Mouse (Mus musculus) intestine, embryonic 14.5 days (tissue): ENCODE data around the gene Map3k14. TPM values are rescaled to one million over a fixed set of nuclear protein-coding genes. Genes with fewer than 3 reads are reported as not detected.

Experiments used
- ATAC-seq: fragments of 200-750 bp; cut with Nextera tagmentation; replicated peaks from 2 replicates; pipeline ENCODE4 v1.8.0; 2017; ENCODE audit warnings: low read depth, moderate number of reproducible peaks, moderate TSS enrichment, moderate library complexity; ENCODE audit not compliant: low FRiP score, low TSS enrichment
- DNase-seq: peaks from one replicate; pipeline ENCODE4 v3.0.0-alpha.2; 2018; ENCODE audit warnings: low spot score
- H3K27ac ChIP-seq: fragments of 300-500 bp; sonication (generic); 2 replicates; pipeline ENCODE4 v1.5.1; 2014; ENCODE audit warnings: low read depth, mild to moderate bottlenecking, control low read depth
- H3K27me3 ChIP-seq: fragments of 300-500 bp; sonication (generic); replicated peaks from 2 replicates; pipeline ENCODE4 v1.6.1; 2014; ENCODE audit warnings: low read length, control low read depth; ENCODE audit not compliant: control insufficient read depth, insufficient read depth
- H3K36me3 ChIP-seq: fragments of 300-500 bp; sonication (generic); 2 replicates; pipeline ENCODE4 v1.6.1; 2014; ENCODE audit warnings: low read length, control low read depth; ENCODE audit not compliant: control insufficient read depth, insufficient read depth
- H3K4me1 ChIP-seq: fragments of 300-500 bp; sonication (generic); replicated peaks from 2 replicates; pipeline ENCODE4 v1.6.1; 2014; ENCODE audit warnings: low read length, control low read depth, mixed read lengths; ENCODE audit not compliant: control insufficient read depth, insufficient read depth
- H3K4me2 ChIP-seq: fragments of 300-500 bp; sonication (generic); 2 replicates; pipeline ENCODE4 v1.6.1; 2014; ENCODE audit warnings: low read length
- H3K4me3 ChIP-seq: fragments of 300-500 bp; sonication (generic); 2 replicates; pipeline ENCODE4 v1.5.1; 2014; ENCODE audit warnings: low read depth, low read length, control low read depth, mixed read lengths
- H3K9ac ChIP-seq: fragments of 300-500 bp; sonication (generic); 2 replicates; pipeline ENCODE4 v1.6.1; 2014; ENCODE audit warnings: mild to moderate bottlenecking, low read length
- H3K9me3 ChIP-seq: fragments of 300-500 bp; sonication (generic); 2 replicates; pipeline ENCODE4 v1.6.1; 2016; ENCODE audit warnings: low read length, control low read depth; ENCODE audit not compliant: control insufficient read depth
- WGBS: fragments of 180-500 bp; shearing (Covaris S2); extraction: QIAGEN DNeasy Blood & Tissue Kit; methylation state at CpG from one replicate; pipeline ENCODE4 v1.1.7; 2014; 5-methylcytosine and 5-hydroxymethylcytosine counted together
- polyA plus RNA-seq: library from polyadenylated mRNA; unstranded; fragments of >200 nt; fragmentation: Nextera tagmentation; extraction: Ambion mirVana; gene quantifications from 2 replicates; pipeline ENCODE4 v1.2.1, GENCODE M21; 2014

Gene Map3k14
- polyA plus RNA-seq, 1 experiment from 2014 or later: 3.7 TPM

DNA sequence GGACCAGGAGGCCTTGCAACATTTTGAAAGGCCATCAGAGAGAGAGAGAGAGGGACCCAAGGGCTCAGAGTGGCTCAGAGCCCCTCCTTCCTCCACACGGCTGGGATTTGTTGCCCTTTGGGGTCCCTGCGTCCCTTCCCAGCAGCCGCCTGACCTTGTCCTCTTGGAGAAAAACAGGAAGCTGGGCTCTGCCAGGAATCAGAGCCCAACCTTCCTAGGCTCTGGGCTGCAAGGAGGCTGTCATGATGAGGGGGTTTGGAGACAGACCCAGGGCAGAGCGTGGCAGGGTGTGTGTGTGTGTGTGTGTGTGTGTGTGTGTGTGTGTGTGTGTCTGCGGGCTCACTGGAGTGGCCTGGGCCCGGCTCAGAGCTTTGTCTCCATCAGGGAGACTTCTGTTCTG, 18.7 kb upstream of the Map3k14 start:
- Histone ChIP-seq H3K36me3 (no peaks in the 10 kb centered on the region), H3K4me3 (no peak overlapping the region), H3K27ac (0 out of 2 replicates have a peak overlapping the region, but pooled peaks have one; percentile 14), H3K9ac (no peak overlapping the region), H3K27me3 (no peaks in the 10 kb centered on the region), H3K4me1 (0 out of 2 replicates have a peak, but pooled peaks cover 8% of the 10 kb centered on the region), H3K4me2 (no peak overlapping the region), H3K9me3 (no peaks in the 10 kb centered on the region)
- 18% methylated on average over 6 of the region's 6 CpGs for WGBS
- DNase-seq: no peak
- ATAC-seq: no peak

DNA sequence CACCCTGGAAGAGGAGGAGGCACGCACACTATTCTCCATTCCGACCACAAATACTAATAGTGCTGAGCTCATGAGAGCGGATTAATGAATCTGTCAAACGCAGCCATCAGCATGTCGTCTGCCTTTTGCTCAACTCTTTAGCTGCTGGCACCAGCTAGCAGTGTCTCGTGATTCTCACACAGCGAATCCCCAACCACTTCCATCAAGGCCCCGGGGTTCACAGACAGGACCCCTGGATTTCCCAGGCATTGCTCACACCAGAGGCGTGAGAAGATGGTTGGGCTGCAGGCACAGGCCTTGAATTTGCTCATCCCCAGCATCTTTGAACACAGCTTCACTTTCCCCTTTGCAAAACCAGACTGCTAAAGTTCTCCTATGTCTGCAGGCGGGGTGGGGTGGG, 18.0 kb upstream of the Map3k14 start:
- H3K9me3 ChIP-seq: no peaks in the 10 kb centered on the region
- H3K9ac ChIP-seq: no peak overlapping the region
- WGBS: 80% methylated on average over 10 of the region's 10 CpGs
- H3K27me3 ChIP-seq: no peaks in the 10 kb centered on the region
- 0 out of 2 replicates have a peak, but pooled peaks cover 8% of the 10 kb centered on the region for H3K4me1 ChIP-seq
- H3K36me3 ChIP-seq: no peaks in the 10 kb centered on the region
- no peak overlapping the region for H3K4me2 ChIP-seq
- H3K4me3 ChIP-seq: no peak overlapping the region
- H3K27ac ChIP-seq: 0 out of 2 replicates have a peak overlapping the region, but pooled peaks have one; percentile 14
- ATAC-seq: no peak
- DNase-seq: no peak

DNA sequence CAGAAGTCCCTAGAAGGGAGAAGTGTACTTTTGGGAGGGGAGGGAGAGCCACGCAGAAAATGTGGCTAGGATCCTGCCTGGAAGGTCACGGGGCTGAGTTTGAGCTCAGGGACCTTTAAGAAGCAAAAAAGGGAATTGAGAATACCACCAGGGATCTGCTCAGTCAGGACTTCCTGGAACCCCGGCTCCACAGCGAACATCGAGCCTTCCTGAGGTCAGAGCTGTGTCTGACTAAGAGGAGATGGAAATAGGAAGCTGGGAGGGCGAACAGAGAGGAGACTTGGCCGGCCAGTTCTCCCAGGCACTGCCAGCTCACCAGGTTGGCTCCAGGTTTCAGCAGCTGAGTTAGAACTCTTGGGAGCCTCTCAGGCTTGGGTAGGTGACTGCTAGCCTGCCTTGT, 14.5 kb upstream of the Map3k14 start:
- WGBS: 64% methylated on average over 7 of the region's 7 CpGs

DNA sequence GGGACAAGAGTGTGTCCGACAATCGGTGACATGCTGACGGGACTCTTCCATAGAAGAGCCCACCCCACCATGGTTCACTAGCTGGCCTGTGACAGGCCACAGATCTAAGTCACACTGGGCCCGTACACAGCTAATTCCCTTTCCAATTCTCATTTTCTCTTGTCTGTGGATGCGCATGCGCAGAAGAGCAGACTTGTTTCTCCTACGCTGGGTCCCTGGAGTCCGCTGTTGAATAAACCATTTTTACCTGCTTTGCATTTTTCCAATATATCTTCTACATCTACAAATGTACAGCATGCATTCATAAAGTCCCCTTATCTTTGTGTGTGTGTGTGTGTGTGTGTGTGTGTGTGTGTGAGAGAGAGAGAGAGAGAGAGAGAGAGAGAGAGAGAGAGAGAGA, 9.2 kb upstream of the Map3k14 start:
- H3K27ac ChIP-seq: no peak overlapping the region
- H3K4me1 ChIP-seq: no peaks in the 10 kb centered on the region
- H3K27me3 ChIP-seq: no peaks in the 10 kb centered on the region
- H3K4me2 ChIP-seq: no peak overlapping the region
- H3K4me3 ChIP-seq: no peak overlapping the region
- ATAC-seq (no peak), DNase-seq (no peak)
- no peaks in the 10 kb centered on the region for H3K9me3 ChIP-seq
- H3K36me3 ChIP-seq: no peaks in the 10 kb centered on the region
- 96% methylated on average over 8 of the region's 8 CpGs for WGBS
- H3K9ac ChIP-seq: no peak overlapping the region

More for the DNA sequence above, 14.5 kb upstream of the Map3k14 start:
- Histone ChIP-seq H3K27ac (no peak overlapping the region), H3K27me3 (no peaks in the 10 kb centered on the region), H3K4me1 (0 out of 2 replicates have a peak, but pooled peaks cover 8% of the 10 kb centered on the region), H3K4me2 (no peak overlapping the region), H3K9ac (no peak overlapping the region), H3K4me3 (no peak overlapping the region), H3K9me3 (no peaks in the 10 kb centered on the region), H3K36me3 (no peaks in the 10 kb centered on the region)
- DNase-seq: no peak
- no peak for ATAC-seq

DNA sequence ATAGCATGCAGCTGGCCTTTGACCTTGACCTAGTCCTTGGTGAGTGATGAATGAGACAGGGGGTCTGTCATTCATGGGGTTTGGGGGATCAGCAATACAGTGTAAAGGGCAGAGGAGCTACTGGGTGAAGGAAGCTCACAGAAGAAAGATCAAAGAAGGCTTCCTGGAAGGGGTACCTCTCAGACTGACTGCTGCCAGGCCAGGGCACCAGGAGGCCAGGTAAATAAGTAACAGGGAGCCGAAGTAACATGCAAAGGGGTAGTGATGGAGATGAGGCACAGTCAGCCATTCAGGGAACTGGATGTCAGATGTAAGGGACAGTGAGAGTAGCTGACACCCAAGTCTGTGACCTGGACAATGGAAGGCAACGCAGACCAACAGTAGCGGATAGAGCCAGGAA, 5.6 kb upstream of the Map3k14 start:
- Histone ChIP-seq H3K27me3 (no peaks in the 10 kb centered on the region), H3K4me3 (no peak overlapping the region), H3K27ac (no peak overlapping the region), H3K9me3 (no peaks in the 10 kb centered on the region), H3K4me2 (no peak overlapping the region), H3K36me3 (no peaks in the 10 kb centered on the region), H3K9ac (no peak overlapping the region), H3K4me1 (peaks cover 9% of the 10 kb centered on the region)
- WGBS: 86% methylated on average over 3 of the region's 3 CpGs
- DNase-seq (no peak), ATAC-seq (no peak)

DNA sequence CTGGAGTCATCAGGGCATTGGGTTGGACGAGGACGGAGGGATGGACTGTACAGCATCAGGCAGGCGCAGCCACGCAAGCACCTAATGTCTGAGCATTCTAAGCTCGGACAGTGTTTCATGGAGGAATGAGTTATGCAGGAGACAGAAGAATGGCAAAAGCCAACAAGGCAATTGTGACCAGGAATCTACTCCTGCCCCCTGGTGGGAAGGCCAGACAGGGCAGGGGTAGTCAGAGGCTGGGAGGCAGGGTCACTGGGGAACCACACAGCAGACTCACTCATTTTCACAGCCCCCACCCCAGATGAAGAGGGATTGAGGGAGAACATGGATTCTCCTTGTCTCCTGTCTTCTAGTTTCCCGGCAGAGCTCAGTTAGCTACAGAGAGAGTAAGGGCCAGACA, 4.7 kb upstream of the Map3k14 start:
- H3K27ac ChIP-seq: no peak overlapping the region
- H3K4me2 ChIP-seq: no peak overlapping the region
- ATAC-seq (no peak), DNase-seq (peak; percentile 63)
- H3K27me3 ChIP-seq: no peaks in the 10 kb centered on the region
- no peaks in the 10 kb centered on the region for H3K36me3 ChIP-seq
- H3K4me3 ChIP-seq: no peak overlapping the region
- H3K9ac ChIP-seq: no peak overlapping the region
- H3K4me1 ChIP-seq: peaks cover 9% of the 10 kb centered on the region
- 62% methylated on average over 6 of the region's 6 CpGs for WGBS
- no peaks in the 10 kb centered on the region for H3K9me3 ChIP-seq

DNA sequence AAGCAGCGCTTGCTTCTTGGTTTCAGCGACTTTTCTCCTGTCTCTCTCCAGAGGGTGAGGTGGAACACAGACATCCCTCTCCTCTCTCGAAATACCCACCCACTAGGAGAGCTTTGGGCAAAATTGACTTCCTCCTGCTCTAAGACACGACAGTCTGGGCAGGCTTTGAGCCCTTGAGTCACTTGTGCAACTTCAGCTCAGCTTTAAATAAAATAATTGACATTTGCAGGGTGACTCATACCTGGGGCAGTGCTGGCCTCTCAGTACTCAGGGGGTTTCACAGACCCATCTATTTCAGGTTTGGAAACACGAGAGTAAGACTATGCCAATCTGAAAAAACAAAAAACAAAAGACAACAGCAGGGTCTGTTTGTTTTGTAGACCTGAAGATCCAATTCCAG, 2.2 kb upstream of the Map3k14 start:
- peaks cover 19% of the 10 kb centered on the region for H3K4me1 ChIP-seq
- H3K27me3 ChIP-seq: no peaks in the 10 kb centered on the region
- WGBS: 68% methylated on average over 5 of the region's 5 CpGs
- H3K9me3 ChIP-seq: no peaks in the 10 kb centered on the region
- no peak overlapping the region for H3K4me3 ChIP-seq
- H3K27ac ChIP-seq: no peak overlapping the region
- no peak overlapping the region for H3K4me2 ChIP-seq
- no peak for DNase-seq
- ATAC-seq: no peak
- H3K36me3 ChIP-seq: no peaks in the 10 kb centered on the region
- no peak overlapping the region for H3K9ac ChIP-seq

DNA sequence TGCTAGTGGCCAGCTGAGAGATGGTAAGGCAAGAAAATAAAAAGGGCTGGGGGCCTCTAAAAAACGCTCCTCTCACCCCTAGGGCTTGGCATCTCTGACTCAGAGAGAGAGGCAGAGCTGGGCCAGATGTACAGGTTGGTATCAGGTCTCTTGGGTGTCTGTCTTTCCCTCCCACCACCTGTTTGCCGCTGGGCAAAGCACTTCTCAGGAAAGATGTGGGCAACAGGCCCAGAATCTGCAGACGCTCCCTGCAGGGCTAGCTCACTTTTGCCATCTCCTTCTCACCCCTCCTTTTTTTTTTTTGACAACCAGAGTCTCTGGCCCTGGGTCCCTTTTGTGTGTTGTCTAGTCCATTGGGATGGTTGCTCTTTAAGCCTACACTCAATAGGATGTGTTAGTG, 1.6 kb upstream of the Map3k14 start:
- Histone ChIP-seq H3K4me3 (no peak overlapping the region), H3K9me3 (no peaks in the 10 kb centered on the region), H3K9ac (no peak overlapping the region), H3K27me3 (no peaks in the 10 kb centered on the region), H3K27ac (peak overlapping the region; percentile 72; the same call in 1 of the 2 replicates), H3K36me3 (no peaks in the 10 kb centered on the region), H3K4me1 (peaks cover 23% of the 10 kb centered on the region), H3K4me2 (no peak overlapping the region)
- 74% methylated on average over 3 of the region's 3 CpGs for WGBS
- DNase-seq: no peak
- no peak for ATAC-seq

DNA sequence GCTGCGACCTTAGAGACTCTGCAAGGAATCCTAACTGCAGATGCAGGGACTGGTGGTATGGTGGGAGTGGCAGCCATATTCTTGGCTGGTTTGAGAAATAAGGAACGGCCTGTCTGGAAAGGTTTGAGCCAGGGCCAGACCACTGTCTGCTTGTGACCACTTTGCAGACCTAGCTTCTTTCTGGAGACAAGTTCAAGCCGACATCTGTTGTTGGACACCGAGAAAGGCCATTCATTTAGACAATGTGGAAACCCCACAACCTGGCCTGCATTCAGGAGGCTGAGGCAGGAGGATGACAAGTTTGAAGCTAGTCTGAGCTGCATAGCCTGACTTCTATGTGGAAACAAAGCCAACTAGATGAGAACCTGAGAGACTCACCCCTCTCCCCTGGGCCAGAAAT, 1.1 kb upstream of the Map3k14 start:
- ATAC-seq (no peak), DNase-seq (no peak)
- Histone ChIP-seq H3K36me3 (no peaks in the 10 kb centered on the region), H3K27me3 (no peaks in the 10 kb centered on the region), H3K4me1 (peaks cover 28% of the 10 kb centered on the region), H3K4me3 (peak overlapping the region; percentile 32; the same call in 1 of the 2 replicates), H3K9ac (no peak overlapping the region), H3K27ac (peak overlapping the region; percentile 72), H3K4me2 (peak overlapping the region; percentile 53; the same call in 1 of the 2 replicates), H3K9me3 (no peaks in the 10 kb centered on the region)
- 74% methylated on average over 4 of the region's 4 CpGs for WGBS
